ENCODE assay signal across 35 mouse cellular contexts in the genomic region with DNA sequence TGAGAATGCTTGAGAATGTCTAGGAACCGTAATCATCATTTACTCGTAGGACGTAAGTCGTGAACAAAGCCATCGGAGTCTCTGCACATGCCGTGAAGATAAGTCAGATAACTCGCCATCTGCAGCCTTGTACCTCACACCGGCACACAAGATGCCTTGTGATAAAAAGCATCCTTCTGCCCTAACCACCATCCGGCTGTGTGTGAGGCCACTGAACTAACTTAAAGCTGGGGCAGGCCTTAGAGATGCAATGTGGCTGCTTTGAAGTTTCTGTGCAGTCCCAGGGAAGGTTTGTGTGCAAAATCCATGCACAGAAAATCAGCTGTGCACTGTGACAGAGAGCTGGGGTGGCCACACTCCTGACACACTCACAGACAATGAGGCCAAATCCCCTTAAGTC. TPM values are rescaled to one million over a fixed set of nuclear protein-coding genes. Genes with fewer than 3 reads are reported as not detected.
DNase-seq lines count a peak whose midpoint lies in the region.
"Had no signal": no experiment of that assay in that cellular context is flagged by ENCODE, and none has a peak within 500 bp of the region (broad histone marks: within the 10 kb centered on the region; RNA-seq: fewer than 3 reads in every experiment).

No protein-coding gene starts in this region.

- H3K27me3 ChIP-seq in embryonic facial prominence, embryonic 10.5 days (replicated peaks; ENCODE audit: low read depth, poor library complexity, severe bottlenecking) = no peaks in the 10 kb centered on the region
- H3K27me3 ChIP-seq: embryonic facial prominence, embryonic 15.5 days; forebrain, embryonic 12.5 days; hindbrain, embryonic 13.5 days; liver, embryonic 15.5 days had no signal

- WGBS in embryonic facial prominence, embryonic 10.5 days = 90% methylated on average over 9 of the region's 9 CpGs

- H3K36me3 ChIP-seq in embryonic facial prominence, embryonic 10.5 days (replicated peaks) = no peaks in the 10 kb centered on the region
- H3K36me3 ChIP-seq: embryonic facial prominence, embryonic 15.5 days; forebrain, embryonic 12.5 days; hindbrain, embryonic 13.5 days; liver, embryonic 15.5 days had no signal

- peak; percentile 51 for DNase-seq in heart, adult 11 months
- no peak for DNase-seq in heart, postnatal 4 days
- peak; percentile 54 for DNase-seq in thymus, postnatal 0 days (ENCODE audit: low spot score)
- DNase-seq in thymus, postnatal 10 days (ENCODE audit: low spot score in 2 of 2) = no peak
- DNase-seq in thymus, postnatal 14 days = peak; percentile 46
- DNase-seq in embryo, embryonic 11 days = no peak
- DNase-seq in embryonic facial prominence, embryonic 10.5 days (ENCODE audit: low spot score) = no peak
- DNase-seq: adrenal gland, adult 2 months; adrenal gland, postnatal 36 days; cerebellum, adult 18-20 months; cerebellum, postnatal 10 days; forebrain, postnatal 0 days; heart, postnatal 36 days; kidney, adult 11 months; kidney, postnatal 36 days; lung, embryonic 14.5 days; lung, postnatal 14 days had no signal

- H3K27ac ChIP-seq in embryonic facial prominence, embryonic 10.5 days (replicated peaks) = no peak overlapping the region
- H3K27ac ChIP-seq: embryonic facial prominence, embryonic 15.5 days; forebrain, embryonic 12.5 days; hindbrain, embryonic 13.5 days; liver, embryonic 15.5 days had no signal

- H3K9me3 ChIP-seq in embryonic facial prominence, embryonic 10.5 days = no peaks in the 10 kb centered on the region
- H3K9me3 ChIP-seq: embryonic facial prominence, embryonic 15.5 days; forebrain, embryonic 12.5 days; liver, embryonic 15.5 days had no signal

- no peak overlapping the region for H3K4me3 ChIP-seq in embryonic facial prominence, embryonic 10.5 days
- H3K4me3 ChIP-seq: embryonic facial prominence, embryonic 15.5 days; forebrain, embryonic 12.5 days; hindbrain, embryonic 13.5 days; liver, embryonic 15.5 days had no signal

- H3K4me1 ChIP-seq in embryonic facial prominence, embryonic 10.5 days = no peaks in the 10 kb centered on the region; the same call in 1 of the 2 replicates
- H3K4me1 ChIP-seq: embryonic facial prominence, embryonic 15.5 days; forebrain, embryonic 12.5 days; hindbrain, embryonic 13.5 days; liver, embryonic 15.5 days had no signal

RNA-seq across cellular contexts. Expression of gene Ccr8, which starts 7.5 kb away (rescaled TPM):
- total RNA-seq in heart, postnatal 4 days (2021) = not detected
- polyA plus RNA-seq in thymus, postnatal 0 days (2015; fragmentation: Nextera tagmentation; extraction: Ambion mirVana) = 24.3 and 25.0 TPM in 2 replicates
- polyA plus RNA-seq in embryonic facial prominence, embryonic 10.5 days (2016; fragmentation: Nextera tagmentation; extraction: Ambion mirVana) = not detected in 2 replicates
- total RNA-seq: adrenal gland, adult 2 months; adrenal gland, postnatal 36 days; common myeloid progenitor, adult 5-6 weeks; forebrain, postnatal 0 days; gastrocnemius, adult 8-10 months; gastrocnemius, postnatal 4 days; heart, adult 8-10 months; heart, postnatal 36 days; layer of hippocampus, adult 8-10 months; layer of hippocampus, postnatal 25 days; left cerebral cortex, postnatal 14 days; liver, adult 2 months had no signal
- polyA plus RNA-seq: adrenal gland, adult 2 months; C2C12; forebrain, embryonic 12.5 days; forebrain, postnatal 0 days; heart, embryonic 14.5 days; hindbrain, embryonic 13.5 days; kidney, embryonic 16.5 days; limb, embryonic 11.5 days; neural tube, embryonic 14.5 days; urinary bladder, adult 2 months had no signal

RNA-seq across cellular contexts. Expression of gene Cx3cr1, which starts 14.7 kb away (rescaled TPM):
- total RNA-seq in heart, postnatal 4 days (2021) = 1 to 10 TPM; 4.8 to 6.5 TPM
- 4.0 and 4.3 TPM in 2 replicates for polyA plus RNA-seq in thymus, postnatal 0 days (2015; fragmentation: Nextera tagmentation; extraction: Ambion mirVana)
- polyA plus RNA-seq in embryonic facial prominence, embryonic 10.5 days (2016; fragmentation: Nextera tagmentation; extraction: Ambion mirVana) = 5.3 and 6.1 TPM in 2 replicates

RNA-seq across cellular contexts. Expression of gene Slc25a38, which starts 25.8 kb away (rescaled TPM):
- 1 to 10 TPM; 8.3 to 8.8 TPM for total RNA-seq in heart, postnatal 4 days (2021)
- 32.8 and 35.7 TPM in 2 replicates for polyA plus RNA-seq in thymus, postnatal 0 days (2015; fragmentation: Nextera tagmentation; extraction: Ambion mirVana)
- polyA plus RNA-seq in embryonic facial prominence, embryonic 10.5 days (2016; fragmentation: Nextera tagmentation; extraction: Ambion mirVana) = 43.4 and 46.3 TPM in 2 replicates

RNA-seq across cellular contexts. Expression of gene Rpsa, which starts 43.1 kb away (rescaled TPM):
- 100 to 1,000 TPM; 837 to 845 TPM for total RNA-seq in heart, postnatal 4 days (2021)
- polyA plus RNA-seq in thymus, postnatal 0 days (2015; fragmentation: Nextera tagmentation; extraction: Ambion mirVana) = 1,819 and 1,824 TPM in 2 replicates
- 1,445 and 1,457 TPM in 2 replicates for polyA plus RNA-seq in embryonic facial prominence, embryonic 10.5 days (2016; fragmentation: Nextera tagmentation; extraction: Ambion mirVana)

Comparison
In these comparisons a context has a peak if more than half of its experiments do, and no peak if none do; other contexts are left out.
1. DNase-seq: peak in heart, adult 11 months (single experiment), thymus, postnatal 0 days (single experiment) and thymus, postnatal 14 days (single experiment); none in heart, postnatal 4 days (single experiment), thymus, postnatal 10 days (0 of 2), embryo, embryonic 11 days (single experiment) and embryonic facial prominence, embryonic 10.5 days (single experiment).
2. RNA of gene Ccr8, which starts 7.5 kb away (polyA plus RNA-seq): 24.3 to 25.0 TPM in thymus, postnatal 0 days; not detected in embryonic facial prominence, embryonic 10.5 days; every median in the first group is over 10 times any median in the second.